Mouse (Mus musculus): ENCODE data around the gene Spry1. TPM values are rescaled to one million over a fixed set of nuclear protein-coding genes. Genes with fewer than 3 reads are reported as not detected.

The Spry1 gene
- polyA plus RNA-seq, 1 experiment, result 6.2 TPM

DNA sequence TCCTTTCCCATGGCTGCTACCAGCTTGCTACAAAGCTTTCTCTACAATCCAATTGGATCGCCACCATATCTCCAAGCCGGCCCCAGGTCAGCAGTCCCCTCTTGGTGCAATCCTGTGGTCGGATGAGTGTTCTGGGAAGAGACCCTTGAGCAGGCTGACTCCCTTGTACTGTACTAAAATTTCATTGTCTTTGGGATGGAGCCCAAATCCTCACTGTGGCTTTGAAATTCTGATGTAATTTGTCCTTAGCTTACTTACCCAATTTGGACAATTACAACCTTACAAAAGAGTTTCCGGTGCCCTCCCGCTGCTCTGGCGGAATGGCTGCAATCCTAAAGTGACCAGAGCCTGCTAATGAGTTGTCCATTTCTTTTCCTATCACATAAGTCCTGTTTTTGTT is 7.5 kb upstream of the Spry1 start:
- WGBS, result 64% methylated on average over 6 of the region's 6 CpGs
- Histone ChIP-seq H3K27ac (ENCODE audit: control insufficient read depth, insufficient read depth, low read depth, low read length, poor library complexity) (no peak overlapping the region), H3K4me1 (ENCODE audit: control insufficient read depth, insufficient read depth, low read length) (no peaks in the 10 kb centered on the region; the same call in 1 of the 2 replicates), H3K4me3 (replicated peaks; ENCODE audit: control insufficient read depth, low read depth, low read length) (no peak overlapping the region)
- TF ChIP-seq CTCF (IDR thresholded peaks at IDR 0.05; ENCODE audit: control insufficient read depth, insufficient read depth, low read length), result no peak
- TF ChIP-seq POLR2A (IDR thresholded peaks at IDR 0.05; ENCODE audit: borderline replicate concordance, control insufficient read depth, low read depth, low read length), result no peak

DNA sequence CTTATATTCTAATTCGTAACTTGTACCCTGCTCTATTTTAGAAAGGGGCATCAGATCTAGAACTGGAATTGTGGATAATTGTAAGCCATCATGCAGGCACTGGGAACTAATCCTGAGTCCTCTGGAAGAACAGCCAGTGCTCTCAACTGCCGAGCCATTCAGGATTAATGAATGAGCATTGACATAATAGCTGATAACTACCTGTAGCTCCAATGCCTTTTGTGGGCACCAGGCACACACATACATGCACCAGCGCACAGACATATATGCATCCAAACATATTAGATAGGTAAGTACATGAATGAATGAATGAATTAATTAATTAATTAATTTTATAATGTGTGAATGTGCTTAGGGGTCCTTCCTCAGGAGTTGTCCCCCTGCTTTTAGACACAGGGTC is 7.0 kb upstream of the Spry1 start:
- H3K4me3 ChIP-seq (replicated peaks; ENCODE audit: control insufficient read depth, low read depth, low read length), result no peak overlapping the region
- no peaks in the 10 kb centered on the region; the same call in 1 of the 2 replicates for H3K4me1 ChIP-seq (ENCODE audit: control insufficient read depth, insufficient read depth, low read length)
- TF ChIP-seq CTCF (IDR thresholded peaks at IDR 0.05; ENCODE audit: control insufficient read depth, insufficient read depth, low read length) (no peak), POLR2A (IDR thresholded peaks at IDR 0.05; ENCODE audit: borderline replicate concordance, control insufficient read depth, low read depth, low read length) (no peak)
- H3K27ac ChIP-seq (ENCODE audit: control insufficient read depth, insufficient read depth, low read depth, low read length, poor library complexity), result no peak overlapping the region
- WGBS, result 81% methylated on average over 3 of the region's 3 CpGs

DNA sequence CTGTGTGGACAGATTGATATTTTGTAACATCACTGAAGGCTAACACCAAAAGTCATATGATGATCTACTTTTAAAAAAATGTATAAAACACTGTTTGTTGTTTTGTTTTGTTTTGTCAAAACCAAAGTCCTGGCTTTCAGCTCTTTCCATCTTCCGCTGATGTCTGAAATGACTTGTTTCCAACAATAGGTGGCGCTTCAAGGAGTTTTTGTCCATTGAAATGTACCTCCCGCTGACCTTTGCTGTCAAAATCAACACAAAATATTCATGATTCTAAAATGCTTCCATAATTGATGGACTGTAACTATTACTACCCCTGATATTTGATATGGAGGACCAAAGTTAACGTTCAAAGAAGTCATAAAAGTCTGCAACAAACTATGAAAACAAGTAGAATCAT is 5.1 kb upstream of the Spry1 start:
- no peak overlapping the region for H3K27ac ChIP-seq (ENCODE audit: control insufficient read depth, insufficient read depth, low read depth, low read length, poor library complexity)
- H3K4me3 ChIP-seq (replicated peaks; ENCODE audit: control insufficient read depth, low read depth, low read length), result no peak overlapping the region
- TF ChIP-seq CTCF (IDR thresholded peaks at IDR 0.05; ENCODE audit: control insufficient read depth, insufficient read depth, low read length), result no peak
- TF ChIP-seq POLR2A (IDR thresholded peaks at IDR 0.05; ENCODE audit: borderline replicate concordance, control insufficient read depth, low read depth, low read length), result no peak
- WGBS, result 16% methylated on average over 4 of the region's 4 CpGs
- H3K4me1 ChIP-seq (ENCODE audit: control insufficient read depth, insufficient read depth, low read length), result no peaks in the 10 kb centered on the region; the same call in 1 of the 2 replicates

DNA sequence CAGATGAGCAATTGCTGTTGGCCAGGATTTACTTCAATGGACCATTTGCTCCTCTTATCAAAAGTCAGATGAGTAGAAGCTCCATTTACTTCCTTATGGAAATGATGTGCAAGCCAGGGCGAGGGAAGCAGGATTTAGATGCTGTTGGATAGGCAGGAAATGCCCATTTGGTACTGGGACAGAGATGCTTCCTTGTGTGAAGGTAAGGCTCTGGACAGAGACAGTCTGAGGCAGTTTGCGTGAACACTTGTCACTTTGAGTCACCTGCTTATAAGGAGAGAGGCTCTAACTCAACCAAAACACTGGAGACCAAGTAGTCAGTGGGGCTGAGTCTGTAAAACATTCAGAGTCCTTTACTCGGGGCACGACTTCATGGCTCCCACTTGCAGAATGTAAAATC is 2.8 kb upstream of the Spry1 start:
- no peak overlapping the region for H3K4me3 ChIP-seq (replicated peaks; ENCODE audit: control insufficient read depth, low read depth, low read length)
- no peaks in the 10 kb centered on the region; the same call in 1 of the 2 replicates for H3K4me1 ChIP-seq (ENCODE audit: control insufficient read depth, insufficient read depth, low read length)
- 80% methylated on average over 4 of the region's 4 CpGs for WGBS
- TF ChIP-seq POLR2A (IDR thresholded peaks at IDR 0.05; ENCODE audit: borderline replicate concordance, control insufficient read depth, low read depth, low read length) (no peak), CTCF (IDR thresholded peaks at IDR 0.05; ENCODE audit: control insufficient read depth, insufficient read depth, low read length) (no peak)
- no peak overlapping the region for H3K27ac ChIP-seq (ENCODE audit: control insufficient read depth, insufficient read depth, low read depth, low read length, poor library complexity)

DNA sequence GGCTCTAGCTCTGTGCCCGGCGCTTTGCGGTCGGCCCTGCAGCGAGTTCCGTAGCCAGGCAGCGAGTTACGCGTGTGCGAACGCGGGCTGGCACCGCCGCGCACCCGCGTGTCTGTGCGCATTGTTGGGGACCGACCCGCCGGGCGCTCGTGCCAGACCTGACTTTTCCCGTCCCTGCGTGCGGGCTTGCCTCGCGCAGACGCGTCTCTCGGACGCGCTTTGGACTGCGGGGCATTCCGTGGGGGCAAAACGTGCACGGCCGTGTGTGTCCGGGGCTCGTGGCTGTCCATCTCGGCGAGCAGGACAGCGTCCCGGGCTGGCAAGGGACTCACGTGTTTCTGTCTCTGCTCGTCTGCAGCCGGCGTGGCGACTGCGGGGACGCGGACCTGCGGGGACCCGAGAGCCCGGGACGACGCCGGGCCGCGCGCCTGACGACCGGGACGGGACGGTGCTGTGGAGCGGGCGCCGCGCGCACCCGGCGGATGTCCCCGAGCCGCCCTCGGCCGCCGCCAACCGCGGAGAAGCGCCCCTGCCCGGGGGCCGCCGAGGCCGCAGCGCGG is 495 bp downstream of the Spry1 start:
- Histone ChIP-seq H3K4me3 (replicated peaks; ENCODE audit: control insufficient read depth, low read depth, low read length) (peak overlapping the region; percentile 75), H3K4me1 (ENCODE audit: control insufficient read depth, insufficient read depth, low read length) (no peaks in the 10 kb centered on the region), H3K27ac (ENCODE audit: control insufficient read depth, insufficient read depth, low read depth, low read length, poor library complexity) (peak overlapping the region; percentile 63)
- no peak for TF ChIP-seq CTCF (IDR thresholded peaks at IDR 0.05; ENCODE audit: control insufficient read depth, insufficient read depth, low read length)
- TF ChIP-seq POLR2A (IDR thresholded peaks at IDR 0.05; ENCODE audit: borderline replicate concordance, control insufficient read depth, low read depth, low read length), result no peak
- 6% methylated on average over 86 of the region's 86 CpGs for WGBS

DNA sequence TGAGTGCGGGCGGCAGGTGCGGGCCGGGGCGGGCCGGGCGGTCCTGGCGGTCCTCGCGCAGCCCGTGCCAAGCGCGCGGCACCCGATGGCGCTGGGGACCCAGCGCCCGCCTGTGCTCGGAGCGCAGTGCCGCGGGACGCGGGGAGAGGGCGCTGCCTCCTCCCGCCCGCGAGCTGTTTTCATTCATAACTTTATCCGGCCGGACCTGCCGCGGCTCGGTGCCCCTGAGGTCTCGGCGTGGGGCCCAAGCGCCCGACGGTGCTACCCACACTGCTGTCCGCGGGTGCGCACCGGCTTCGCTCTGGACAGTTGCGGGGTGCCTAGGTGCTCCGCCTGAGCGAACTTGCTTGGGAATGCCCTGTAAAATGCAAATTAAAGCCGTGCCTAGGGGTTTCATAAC is 1.1 kb downstream of the Spry1 start:
- no peaks in the 10 kb centered on the region for H3K4me1 ChIP-seq (ENCODE audit: control insufficient read depth, insufficient read depth, low read length)
- TF ChIP-seq POLR2A (IDR thresholded peaks at IDR 0.05; ENCODE audit: borderline replicate concordance, control insufficient read depth, low read depth, low read length) (no peak), CTCF (IDR thresholded peaks at IDR 0.05; ENCODE audit: control insufficient read depth, insufficient read depth, low read length) (peak; percentile 32; the same call in 1 of the 2 replicates)
- H3K27ac ChIP-seq (ENCODE audit: control insufficient read depth, insufficient read depth, low read depth, low read length, poor library complexity), result no peak overlapping the region; the same call in 1 of the 2 replicates
- 5% methylated on average over 47 of the region's 47 CpGs for WGBS
- H3K4me3 ChIP-seq (replicated peaks; ENCODE audit: control insufficient read depth, low read depth, low read length), result peak overlapping the region; percentile 42

DNA sequence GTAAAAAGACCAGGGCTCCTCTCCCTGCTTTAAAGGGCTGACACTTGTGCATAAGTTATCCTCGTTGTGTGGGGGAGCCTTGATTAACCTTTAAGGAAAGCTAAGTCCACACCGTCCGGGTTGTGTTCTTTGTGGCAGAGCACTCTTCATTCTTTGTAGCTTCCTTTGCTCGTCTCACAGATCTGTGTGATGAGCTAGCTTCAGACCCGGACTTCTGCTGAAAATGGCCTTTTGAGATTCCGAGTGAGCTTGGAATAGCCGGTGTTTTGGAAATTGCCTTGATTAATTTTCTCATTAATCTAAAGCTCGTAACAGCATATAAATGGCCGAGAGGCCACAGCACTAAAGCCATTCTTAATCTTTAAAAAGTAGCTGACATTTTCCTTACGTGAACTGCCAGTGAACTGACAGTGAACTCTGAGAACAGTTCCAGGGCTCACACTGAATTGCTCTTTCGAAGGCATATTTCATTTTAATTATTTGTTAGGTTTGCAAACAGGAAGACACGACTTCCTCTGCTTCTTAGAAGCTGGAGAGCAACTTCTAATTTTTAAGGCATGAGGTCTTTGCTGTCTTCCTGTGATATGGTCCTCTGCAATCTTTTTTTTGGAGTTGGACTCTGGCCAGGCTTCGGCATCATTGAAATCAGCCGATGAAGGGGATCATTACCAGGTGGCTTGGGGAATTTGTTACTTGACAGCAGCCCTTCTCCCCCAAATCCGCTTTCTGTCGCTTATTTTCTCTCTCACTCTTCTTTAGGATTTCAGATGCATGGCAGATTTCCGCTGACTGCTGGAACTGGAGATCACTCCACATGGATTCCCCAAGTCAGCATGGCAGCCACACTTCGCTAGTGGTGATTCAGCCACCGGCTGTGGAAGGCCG is 2.3 kb downstream of the Spry1 start:
- Histone ChIP-seq H3K27ac (ENCODE audit: control insufficient read depth, insufficient read depth, low read depth, low read length, poor library complexity) (no peak overlapping the region), H3K4me3 (replicated peaks; ENCODE audit: control insufficient read depth, low read depth, low read length) (no peak overlapping the region), H3K4me1 (ENCODE audit: control insufficient read depth, insufficient read depth, low read length) (no peaks in the 10 kb centered on the region)
- TF ChIP-seq POLR2A (IDR thresholded peaks at IDR 0.05; ENCODE audit: borderline replicate concordance, control insufficient read depth, low read depth, low read length) (no peak), CTCF (IDR thresholded peaks at IDR 0.05; ENCODE audit: control insufficient read depth, insufficient read depth, low read length) (no peak)
- 36% methylated on average over 20 of the region's 20 CpGs for WGBS

DNA sequence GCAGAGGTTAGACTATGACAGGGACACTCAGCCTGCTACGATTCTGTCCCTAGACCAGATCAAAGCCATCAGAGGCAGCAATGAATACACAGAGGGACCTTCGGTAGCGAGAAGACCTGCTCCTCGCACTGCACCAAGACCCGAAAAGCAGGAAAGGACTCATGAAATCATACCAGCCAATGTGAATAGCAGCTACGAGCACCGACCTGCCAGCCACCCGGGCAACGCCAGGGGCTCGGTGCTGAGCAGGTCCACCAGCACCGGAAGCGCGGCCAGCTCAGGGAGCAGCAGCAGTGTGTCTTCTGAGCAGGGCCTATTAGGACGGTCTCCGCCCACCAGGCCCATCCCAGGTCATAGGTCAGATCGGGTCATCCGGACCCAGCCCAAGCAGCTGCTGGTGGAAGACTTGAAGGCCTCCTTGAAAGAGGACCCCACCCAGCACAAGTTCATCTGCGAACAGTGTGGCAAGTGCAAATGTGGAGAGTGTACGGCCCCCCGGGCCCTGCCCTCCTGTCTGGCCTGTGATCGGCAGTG is 3.0 kb downstream of the Spry1 start:
- 92% methylated on average over 21 of the region's 21 CpGs for WGBS
- no peaks in the 10 kb centered on the region for H3K4me1 ChIP-seq (ENCODE audit: control insufficient read depth, insufficient read depth, low read length)
- no peak overlapping the region for H3K27ac ChIP-seq (ENCODE audit: control insufficient read depth, insufficient read depth, low read depth, low read length, poor library complexity)
- no peak overlapping the region for H3K4me3 ChIP-seq (replicated peaks; ENCODE audit: control insufficient read depth, low read depth, low read length)
- TF ChIP-seq POLR2A (IDR thresholded peaks at IDR 0.05; ENCODE audit: borderline replicate concordance, control insufficient read depth, low read depth, low read length) (no peak), CTCF (IDR thresholded peaks at IDR 0.05; ENCODE audit: control insufficient read depth, insufficient read depth, low read length) (no peak)

All from bone marrow, adult 2 months (tissue).